Mouse (Mus musculus): Measurements from ENCODE around the gene Akt1s1. TPM values are rescaled to one million over a fixed set of nuclear protein-coding genes. Genes with fewer than 3 reads are reported as not detected.
"Not testable (repeated sequence)": the region's sequence is repeated elsewhere in the genome, so short reads cannot be mapped to it uniquely, and the experiment has no call there.

Akt1s1 gene
- polyA plus RNA-seq, 1 experiment from 2014 or later: 102 TPM

DNA sequence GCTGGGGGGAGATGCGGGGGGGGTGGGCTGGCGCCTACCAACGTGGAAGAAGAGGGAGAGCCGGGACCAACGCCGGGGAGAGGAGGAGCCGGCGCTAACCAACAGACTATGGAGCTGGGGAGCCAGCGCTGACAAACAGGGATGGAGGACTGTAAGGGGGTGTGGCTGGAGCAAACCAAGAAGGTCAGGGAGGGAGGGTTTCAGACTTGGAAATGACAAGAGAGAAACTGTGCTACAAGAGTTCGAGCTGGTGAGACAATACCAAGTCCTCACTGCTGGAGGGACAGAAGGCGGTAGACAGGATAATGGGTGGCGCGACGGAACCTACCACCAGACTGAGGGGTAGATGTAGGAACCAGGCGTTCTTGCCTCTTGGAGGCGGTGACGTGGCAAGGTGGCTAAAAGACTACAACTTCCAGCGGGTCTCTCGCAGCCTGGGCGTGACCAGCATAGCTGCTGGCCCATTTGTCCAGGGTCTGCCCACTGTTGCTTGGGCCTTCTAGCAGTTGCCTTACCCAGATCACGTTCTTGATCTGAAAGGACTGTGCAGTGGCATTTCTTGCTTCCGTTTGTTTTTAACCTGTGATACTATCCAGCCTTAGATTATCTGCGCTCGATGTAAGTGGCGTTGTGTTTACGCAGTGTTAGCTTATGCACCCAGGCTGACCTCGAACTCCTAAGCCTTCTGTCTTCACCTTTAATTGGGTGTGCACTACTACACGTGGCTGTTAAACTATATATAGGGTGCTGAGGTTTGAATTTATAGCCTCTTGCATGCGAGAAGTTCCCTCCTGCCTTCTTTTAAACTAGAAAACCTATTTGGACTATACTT lies 21.1 kb downstream of the Akt1s1 start, which contains the start of gene Ptov1:
Ptov1 (minus strand) TSS at position 92 of the 832 bp plus-strand sequence.
- H3K27ac ChIP-seq: peak within 1 kb of the TSS; percentile 97
- H3K4me1 ChIP-seq: peaks cover 60% of the 10 kb centered on the region
- H3K4me3 ChIP-seq: peak within 1 kb of the TSS; percentile 89
- peak; percentile 98 for DNase-seq (ENCODE audit: low spot score)
- 7% methylated on average over 29 of the region's 29 CpGs for WGBS
- no peaks in the 10 kb centered on the region for H3K9me3 ChIP-seq
- H3K36me3 ChIP-seq: peaks cover 21% of the 10 kb centered on the region
- H3K27me3 ChIP-seq (ENCODE audit: insufficient read depth, poor library complexity, severe bottlenecking): no peaks in the 10 kb centered on the region

DNA sequence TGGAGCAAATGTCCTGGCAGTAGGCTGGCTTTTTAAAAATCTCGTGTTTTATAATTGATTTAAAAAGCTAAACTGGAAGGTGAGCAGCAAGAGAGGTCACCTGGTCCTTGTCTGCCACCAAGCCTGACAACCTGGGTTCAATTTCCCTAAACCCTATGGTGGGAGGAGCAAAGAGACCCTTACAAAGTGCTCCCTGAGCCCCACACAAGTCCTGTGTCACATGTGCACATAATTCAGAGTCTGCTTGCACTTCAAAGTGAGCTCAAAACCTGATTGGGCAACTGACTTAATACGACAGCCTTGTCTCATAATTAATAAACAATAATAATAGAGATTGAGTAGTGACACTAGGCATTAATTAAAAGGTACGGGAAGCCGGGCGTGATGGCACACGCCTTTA lies 21.8 kb downstream of the Akt1s1 start:
- Histone ChIP-seq H3K27me3 (ENCODE audit: insufficient read depth, poor library complexity, severe bottlenecking) (no peaks in the 10 kb centered on the region), H3K4me3 (peak overlapping the region; percentile 89), H3K4me1 (peaks cover 53% of the 10 kb centered on the region), H3K36me3 (peaks cover 17% of the 10 kb centered on the region), H3K27ac (peak overlapping the region; percentile 97), H3K9me3 (no peaks in the 10 kb centered on the region)
- DNase-seq (ENCODE audit: low spot score): no peak
- 81% methylated on average over 6 of the region's 6 CpGs for WGBS

DNA sequence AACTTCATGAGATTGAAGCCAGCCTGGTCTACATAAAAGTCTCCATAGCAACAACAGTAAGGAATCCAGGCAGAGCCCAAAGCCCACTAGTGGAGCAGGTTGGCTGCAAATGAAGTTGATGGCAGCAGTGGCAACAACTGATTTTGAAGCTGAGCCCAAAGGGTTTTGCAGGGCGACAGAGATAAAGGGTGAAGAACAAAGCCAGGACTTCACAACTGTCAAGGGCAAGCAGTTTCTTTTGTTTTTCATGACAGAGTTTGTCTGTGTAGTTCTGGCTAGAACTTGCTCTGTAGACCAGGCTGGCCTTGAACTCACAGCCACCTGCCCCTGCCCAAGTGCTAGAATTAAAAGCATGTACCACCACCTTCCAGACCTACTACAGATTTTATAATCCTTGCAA lies 22.4 kb downstream of the Akt1s1 start:
- 72% methylated on average over 1 of the region's 1 CpGs for WGBS

DNA sequence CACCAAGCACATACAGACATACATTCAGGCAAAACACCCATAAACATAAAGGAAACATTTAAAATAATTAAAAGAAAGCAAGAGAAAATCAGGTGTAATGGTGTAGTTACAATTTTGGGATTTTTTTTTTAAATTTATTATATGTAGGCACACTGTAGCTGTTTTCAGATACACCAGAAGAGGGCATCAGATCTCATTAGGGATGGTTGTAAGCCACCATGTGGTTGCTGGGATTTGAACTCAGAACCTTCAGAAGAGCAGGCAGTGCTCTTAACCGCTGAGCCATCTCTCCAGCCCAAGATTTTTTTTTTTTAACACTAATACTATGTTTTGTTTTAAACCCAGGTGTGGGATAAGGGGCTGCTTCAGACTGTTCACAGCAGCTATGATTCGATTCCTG lies 23.0 kb downstream of the Akt1s1 start:
- not testable (repeated sequence) for DNase-seq (ENCODE audit: low spot score); H3K4me3 ChIP-seq; H3K27ac ChIP-seq; H3K9me3 ChIP-seq; H3K27me3 ChIP-seq (ENCODE audit: insufficient read depth, poor library complexity, severe bottlenecking)
- H3K4me1 ChIP-seq: peaks cover 42% of the 10 kb centered on the region
- H3K36me3 ChIP-seq: peaks cover 15% of the 10 kb centered on the region
- WGBS: 87% methylated on average over 2 of the region's 2 CpGs

More for the DNA sequence above, 22.4 kb downstream of the Akt1s1 start:
- no peaks in the 10 kb centered on the region for H3K27me3 ChIP-seq (ENCODE audit: insufficient read depth, poor library complexity, severe bottlenecking)
- no peaks in the 10 kb centered on the region for H3K9me3 ChIP-seq
- H3K36me3 ChIP-seq: peaks cover 16% of the 10 kb centered on the region
- peaks cover 48% of the 10 kb centered on the region for H3K4me1 ChIP-seq
- DNase-seq (ENCODE audit: low spot score): no peak
- H3K4me3 ChIP-seq: no peak overlapping the region
- no peak overlapping the region for H3K27ac ChIP-seq

DNA sequence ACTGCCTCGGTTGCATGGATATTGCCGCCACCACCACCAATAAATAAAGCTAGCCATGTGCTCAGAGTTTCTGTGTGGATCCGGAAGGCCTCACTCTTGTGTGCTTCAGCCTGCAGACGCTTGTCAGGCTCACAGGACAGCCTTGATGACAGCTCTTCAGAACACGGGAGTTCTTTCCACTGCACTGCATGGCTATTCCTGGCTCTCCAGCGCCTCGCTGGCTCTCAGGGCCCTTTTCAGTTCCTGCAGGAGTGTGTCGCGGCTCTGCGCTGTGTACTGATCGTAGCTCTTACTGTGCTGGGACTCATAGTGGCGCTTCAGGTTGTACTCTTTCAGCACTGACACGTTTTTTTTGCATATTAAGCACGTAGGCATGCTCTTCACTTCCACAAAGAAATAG lies 29.0 kb downstream of the Akt1s1 start:
- Histone ChIP-seq H3K4me3 (peak overlapping the region; percentile 16; the same call in 1 of the 2 replicates), H3K27me3 (ENCODE audit: insufficient read depth, poor library complexity, severe bottlenecking) (no peaks in the 10 kb centered on the region), H3K27ac (peak overlapping the region; percentile 72; the same call in 1 of the 2 replicates), H3K4me1 (peaks cover 27% of the 10 kb centered on the region), H3K36me3 (peaks cover 72% of the 10 kb centered on the region), H3K9me3 (no peaks in the 10 kb centered on the region)
- DNase-seq (ENCODE audit: low spot score): no peak
- WGBS: 63% methylated on average over 14 of the region's 14 CpGs

DNA sequence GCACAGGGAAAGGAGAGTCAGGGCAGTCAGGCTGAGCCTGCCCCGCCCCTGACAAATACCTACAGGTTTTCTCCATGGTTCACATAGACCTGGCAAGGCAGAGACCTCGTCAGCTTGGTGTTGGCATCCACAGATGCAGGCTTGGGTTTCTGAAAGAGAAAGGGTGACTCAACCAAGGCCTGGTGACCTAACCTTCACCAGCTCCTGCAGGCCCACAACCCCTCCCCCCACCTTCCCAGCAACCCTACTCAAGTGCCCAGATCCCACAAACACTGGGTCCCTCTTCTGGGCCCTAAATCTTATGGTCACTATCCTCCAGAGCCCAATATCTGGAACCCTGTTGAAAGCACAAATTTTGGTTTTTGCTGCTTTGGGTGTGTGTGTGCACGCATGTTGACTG lies 34.2 kb downstream of the Akt1s1 start:
- no peak overlapping the region for H3K27ac ChIP-seq
- H3K4me1 ChIP-seq: peaks cover 15% of the 10 kb centered on the region
- peaks cover 87% of the 10 kb centered on the region for H3K36me3 ChIP-seq
- H3K4me3 ChIP-seq: no peak overlapping the region
- no peak for DNase-seq (ENCODE audit: low spot score)
- no peaks in the 10 kb centered on the region for H3K9me3 ChIP-seq
- 89% methylated on average over 3 of the region's 3 CpGs for WGBS
- H3K27me3 ChIP-seq (ENCODE audit: insufficient read depth, poor library complexity, severe bottlenecking): no peaks in the 10 kb centered on the region

DNA sequence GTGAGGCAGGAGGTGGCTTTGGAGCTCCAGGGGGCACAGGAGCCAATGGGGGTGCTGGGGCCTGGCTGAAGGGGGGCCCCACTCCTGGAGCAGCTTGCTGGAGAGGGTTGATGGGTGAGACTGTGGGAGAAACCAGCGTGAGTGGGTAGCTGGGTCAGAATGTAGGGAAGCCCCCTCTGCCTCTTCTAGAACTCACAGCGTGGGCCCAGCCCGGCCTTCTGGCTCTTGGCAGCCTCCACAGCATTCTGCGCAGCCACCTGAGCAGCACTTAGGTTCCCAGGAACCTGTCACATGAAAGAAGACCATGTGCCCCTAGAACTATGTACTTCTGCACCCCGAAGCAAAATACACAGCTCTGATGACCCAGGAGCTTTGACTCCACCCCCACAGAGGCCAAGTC lies 35.8 kb downstream of the Akt1s1 start:
- Histone ChIP-seq H3K27ac (no peak overlapping the region), H3K4me3 (no peak overlapping the region), H3K9me3 (no peaks in the 10 kb centered on the region), H3K27me3 (ENCODE audit: insufficient read depth, poor library complexity, severe bottlenecking) (no peaks in the 10 kb centered on the region), H3K36me3 (peaks cover 86% of the 10 kb centered on the region), H3K4me1 (peaks cover 11% of the 10 kb centered on the region)
- no peak for DNase-seq (ENCODE audit: low spot score)
- 94% methylated on average over 5 of the region's 5 CpGs for WGBS

DNA sequence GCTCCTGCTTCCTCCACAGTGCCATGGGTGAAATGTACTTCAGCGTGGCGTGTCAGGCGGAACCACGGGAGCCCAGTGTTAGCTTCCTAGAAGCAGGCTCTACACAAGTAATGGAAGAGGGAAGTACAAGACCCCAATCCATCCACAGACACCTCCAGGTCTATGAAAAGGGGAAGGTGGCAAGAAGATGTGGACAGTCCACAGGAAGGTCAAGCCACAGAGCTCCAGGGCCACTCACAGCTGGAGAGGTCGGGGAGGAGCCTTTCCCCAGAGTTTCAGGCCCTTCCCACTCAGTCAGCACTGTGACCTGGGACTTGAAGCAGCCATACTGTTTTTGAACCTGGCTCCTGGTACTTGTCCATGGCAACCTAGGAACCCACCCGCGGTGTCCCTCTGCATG lies 38.2 kb downstream of the Akt1s1 start:
- 89% methylated on average over 7 of the region's 7 CpGs for WGBS
- no peak overlapping the region for H3K4me3 ChIP-seq
- no peaks in the 10 kb centered on the region for H3K27me3 ChIP-seq (ENCODE audit: insufficient read depth, poor library complexity, severe bottlenecking)
- DNase-seq (ENCODE audit: low spot score): no peak
- no peaks in the 10 kb centered on the region for H3K9me3 ChIP-seq
- H3K4me1 ChIP-seq: peaks cover 26% of the 10 kb centered on the region
- H3K36me3 ChIP-seq: peaks cover 73% of the 10 kb centered on the region
- H3K27ac ChIP-seq: no peak overlapping the region

DNA sequence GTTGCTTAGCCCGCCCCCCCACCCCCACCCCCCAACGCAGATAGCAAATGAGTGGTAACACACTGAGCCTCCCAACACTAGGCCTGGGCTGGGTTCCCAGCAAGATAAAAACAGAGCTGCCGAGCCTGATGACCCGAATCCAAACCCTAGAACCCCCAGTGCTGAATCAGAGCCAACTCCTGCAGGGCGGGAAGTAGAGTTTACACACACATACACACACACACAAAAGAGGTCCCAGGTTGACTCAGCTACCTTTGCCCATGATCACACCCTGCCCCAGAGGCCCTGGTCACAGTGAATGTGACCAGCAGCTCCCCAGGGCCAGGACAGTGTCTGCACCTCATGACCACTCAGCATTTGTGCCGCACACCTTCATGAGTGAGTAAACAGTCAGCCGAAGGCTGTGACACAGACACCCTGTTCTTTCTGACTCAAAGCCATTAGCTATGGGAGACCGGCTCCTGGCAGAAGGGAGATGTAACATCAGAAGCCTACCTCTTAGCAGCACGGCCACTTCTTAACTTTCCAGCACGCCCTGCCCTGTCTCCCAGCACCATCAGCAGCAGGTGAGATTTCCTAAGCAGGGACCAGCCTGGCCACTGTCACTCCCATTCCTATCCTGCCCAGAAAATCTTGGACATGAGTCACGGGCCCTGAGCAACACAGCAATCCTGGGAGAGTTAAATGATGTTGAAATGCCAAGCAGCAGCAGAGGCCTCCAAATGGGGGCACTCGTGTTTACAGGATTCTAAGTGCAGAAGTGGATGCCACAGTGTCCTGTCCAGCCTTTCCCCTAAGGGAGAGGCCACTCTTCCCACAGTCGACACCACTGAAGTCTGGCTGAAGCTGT lies 39.7 kb downstream of the Akt1s1 start:
- peaks cover 58% of the 10 kb centered on the region for H3K36me3 ChIP-seq
- no peaks in the 10 kb centered on the region for H3K27me3 ChIP-seq (ENCODE audit: insufficient read depth, poor library complexity, severe bottlenecking)
- WGBS: 88% methylated on average over 13 of the region's 13 CpGs
- H3K27ac ChIP-seq: no peak overlapping the region
- H3K4me3 ChIP-seq: 0 out of 2 replicates have a peak overlapping the region, but pooled peaks have one; percentile 1
- peaks cover 26% of the 10 kb centered on the region for H3K4me1 ChIP-seq
- DNase-seq (ENCODE audit: low spot score): no peak
- H3K9me3 ChIP-seq: no peaks in the 10 kb centered on the region

DNA sequence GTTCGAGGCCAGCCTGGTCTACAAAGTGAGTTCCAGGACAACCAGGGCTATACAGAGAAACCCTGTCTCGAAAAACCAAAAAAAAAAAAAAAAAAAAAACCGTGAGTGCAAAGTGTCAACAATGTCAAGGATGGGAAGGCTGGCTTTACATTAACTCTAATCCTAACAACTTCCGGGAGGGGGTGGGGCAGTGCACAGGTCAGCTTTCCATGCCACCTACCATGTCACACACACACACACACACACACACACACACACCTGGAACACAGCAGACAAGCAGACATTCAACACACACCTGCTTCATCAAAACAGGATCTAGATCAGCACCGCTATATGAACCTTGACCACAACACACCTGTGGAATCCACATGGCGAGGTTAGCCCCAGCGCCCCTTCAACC lies 41.4 kb downstream of the Akt1s1 start:
- peaks cover 44% of the 10 kb centered on the region for H3K36me3 ChIP-seq
- no peak for DNase-seq (ENCODE audit: low spot score)
- no peak overlapping the region for H3K4me3 ChIP-seq
- 81% methylated on average over 7 of the region's 7 CpGs for WGBS
- no peaks in the 10 kb centered on the region for H3K27me3 ChIP-seq (ENCODE audit: insufficient read depth, poor library complexity, severe bottlenecking)
- no peaks in the 10 kb centered on the region for H3K9me3 ChIP-seq
- no peak overlapping the region for H3K27ac ChIP-seq
- peaks cover 26% of the 10 kb centered on the region for H3K4me1 ChIP-seq

DNA sequence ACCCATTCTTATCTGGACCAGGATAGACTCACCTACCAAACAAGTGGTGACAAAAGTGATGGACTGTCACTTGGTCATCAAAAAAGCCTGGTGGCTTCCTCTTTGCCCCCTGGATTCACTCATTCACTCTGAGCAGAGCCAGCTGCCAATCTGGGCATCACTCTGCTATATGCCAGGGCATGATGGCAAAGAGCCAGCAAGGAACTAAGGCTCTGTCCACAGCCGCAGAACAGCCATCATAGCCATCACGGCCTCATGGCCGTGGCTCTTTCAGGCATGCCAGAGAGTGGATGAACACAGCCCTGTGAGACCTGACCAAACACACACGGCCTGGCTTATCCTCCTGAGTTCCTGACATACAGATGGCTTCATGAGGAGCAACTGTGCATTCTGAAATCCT lies 41.9 kb downstream of the Akt1s1 start:
- Histone ChIP-seq H3K9me3 (no peaks in the 10 kb centered on the region), H3K27ac (no peak overlapping the region), H3K4me3 (peak overlapping the region; percentile 72; the same call in 1 of the 2 replicates), H3K27me3 (ENCODE audit: insufficient read depth, poor library complexity, severe bottlenecking) (no peaks in the 10 kb centered on the region), H3K36me3 (peaks cover 38% of the 10 kb centered on the region), H3K4me1 (peaks cover 26% of the 10 kb centered on the region)
- 91% methylated on average over 4 of the region's 4 CpGs for WGBS
- DNase-seq (ENCODE audit: low spot score): no peak

DNA sequence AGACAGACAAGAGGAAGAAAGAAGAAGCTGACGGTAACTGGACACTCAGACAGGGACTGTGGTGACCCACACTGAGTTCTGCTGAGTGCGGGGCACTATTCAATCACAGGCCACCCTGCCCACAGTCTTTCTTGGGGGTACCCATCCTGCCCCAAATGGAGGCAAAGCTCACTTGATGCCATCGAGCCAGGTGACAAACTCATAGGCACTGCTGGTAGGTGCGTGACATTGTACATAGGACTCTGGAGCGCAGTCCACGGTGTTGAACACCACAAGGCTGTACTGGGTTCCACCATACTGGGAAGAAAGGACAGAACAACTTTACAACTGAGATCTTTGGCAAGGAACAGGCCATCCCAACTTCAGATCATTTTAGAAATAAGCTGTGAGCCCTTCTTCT lies 42.8 kb downstream of the Akt1s1 start:
- 25% methylated on average over 6 of the region's 6 CpGs for WGBS
- Histone ChIP-seq H3K36me3 (peaks cover 31% of the 10 kb centered on the region), H3K27me3 (ENCODE audit: insufficient read depth, poor library complexity, severe bottlenecking) (no peaks in the 10 kb centered on the region), H3K27ac (peak overlapping the region; percentile 95), H3K4me1 (peaks cover 27% of the 10 kb centered on the region), H3K4me3 (peak overlapping the region; percentile 72), H3K9me3 (no peaks in the 10 kb centered on the region)
- DNase-seq (ENCODE audit: low spot score): no peak
